Mouse (Mus musculus) embryonic facial prominence, embryonic 11.5 days (tissue): ENCODE measurements at regions not wholly inside any gene's neighbourhood (a gene's known extent, or its start where the extent isn't known, plus 50 kb on each side); places are given as distances from the start of the nearest gene placed in this dataset.

Experiments
- ATAC-seq: fragments of 200-750 bp; cut with Nextera tagmentation; replicated peaks from 2 replicates; pipeline ENCODE4 v1.8.0; 2017; ENCODE audit warnings: low read depth; ENCODE audit not compliant: insufficient number of reproducible peaks, low FRiP score, low TSS enrichment
- DNase-seq: peaks from one replicate; pipeline ENCODE4 v3.0.0-alpha.2; 2015; ENCODE audit warnings: low spot score
- H3K27ac ChIP-seq: fragments of 300-500 bp; sonication (generic); replicated peaks from 2 replicates; pipeline ENCODE4 v1.5.1; 2014; ENCODE audit warnings: mild to moderate bottlenecking, low read depth, low read length, control low read depth
- H3K27me3 ChIP-seq: fragments of 300-500 bp; sonication (generic); 2 replicates; pipeline ENCODE4 v1.6.1; 2014; ENCODE audit warnings: mild to moderate bottlenecking, low read length, moderate library complexity, mixed read lengths; ENCODE audit not compliant: control insufficient read depth, insufficient read depth
- H3K36me3 ChIP-seq: fragments of 300-500 bp; sonication (generic); replicated peaks from 2 replicates; pipeline ENCODE4 v1.6.1; 2014; ENCODE audit warnings: low read depth, mild to moderate bottlenecking, low read length, moderate library complexity, mixed read lengths; ENCODE audit not compliant: control insufficient read depth, insufficient read depth
- H3K4me1 ChIP-seq: fragments of 300-500 bp; sonication (generic); 2 replicates; pipeline ENCODE4 v1.6.1; 2014; ENCODE audit warnings: low read length, mixed read lengths; ENCODE audit not compliant: control insufficient read depth, insufficient read depth
- H3K4me2 ChIP-seq: fragments of 300-500 bp; sonication (generic); 2 replicates; pipeline ENCODE4 v1.6.1; 2014; ENCODE audit warnings: low read depth, mild to moderate bottlenecking, control low read depth, low read length, moderate library complexity
- H3K4me3 ChIP-seq: fragments of 300-500 bp; sonication (generic); 2 replicates; pipeline ENCODE4 v1.5.1; 2014; ENCODE audit warnings: low read depth, low read length, control low read depth
- H3K9ac ChIP-seq: fragments of 300-500 bp; sonication (generic); replicated peaks from 2 replicates; pipeline ENCODE4 v1.6.1; 2014; ENCODE audit warnings: mild to moderate bottlenecking, control low read depth, low read length
- H3K9me3 ChIP-seq: fragments of 300-500 bp; sonication (generic); replicated peaks from 2 replicates; pipeline ENCODE4 v1.6.1; 2016; ENCODE audit warnings: mild to moderate bottlenecking, low read length, inconsistent platforms, mixed read lengths; ENCODE audit not compliant: control insufficient read depth
- WGBS: fragments of 180-500 bp; shearing (Covaris S2); extraction: QIAGEN DNeasy Blood & Tissue Kit; methylation state at CpG from one replicate; pipeline ENCODE4 v1.1.7; 2014; 5-methylcytosine and 5-hydroxymethylcytosine counted together

GRCm38 (mm10) chr10:99564605-99565004 is 194.9 kb downstream of the Csl start:
- no peaks in the 10 kb centered on the region for H3K9me3 ChIP-seq
- H3K4me3 ChIP-seq: no peak overlapping the region
- H3K4me2 ChIP-seq: no peak overlapping the region
- no peaks in the 10 kb centered on the region for H3K27me3 ChIP-seq
- H3K36me3 ChIP-seq: no peaks in the 10 kb centered on the region
- 83% methylated on average over 4 of the region's 4 CpGs for WGBS
- DNase-seq (no peak), ATAC-seq (no peak)
- no peaks in the 10 kb centered on the region for H3K4me1 ChIP-seq
- no peak overlapping the region for H3K27ac ChIP-seq
- no peak overlapping the region for H3K9ac ChIP-seq

GRCm38 (mm10) chr10:99568424-99568823 is 191.0 kb downstream of the Csl start:
- no peak for ATAC-seq
- no peaks in the 10 kb centered on the region for H3K9me3 ChIP-seq
- WGBS: 86% methylated on average over 5 of the region's 5 CpGs

DNA sequence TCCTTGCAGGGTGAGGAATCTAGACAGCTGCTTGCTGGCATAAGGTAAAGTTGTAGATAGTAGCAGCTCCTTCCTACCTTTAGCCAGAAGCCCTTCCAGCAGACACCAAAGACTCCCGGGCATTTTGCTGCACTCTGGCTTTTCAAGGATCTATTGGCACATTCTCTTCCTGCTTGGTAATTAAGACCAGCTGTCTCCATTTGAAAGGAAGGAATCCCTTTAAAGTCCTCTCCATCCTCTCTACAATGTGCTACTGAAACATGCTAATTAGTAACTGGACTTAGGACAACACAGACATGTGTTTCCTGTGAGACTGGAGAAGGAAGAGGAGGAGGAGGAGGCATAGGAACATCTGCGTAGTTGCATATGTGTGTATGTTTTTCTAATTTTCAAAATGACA is 189.3 kb downstream of the Csl start:
- H3K27me3 ChIP-seq: no peaks in the 10 kb centered on the region
- H3K9me3 ChIP-seq: no peaks in the 10 kb centered on the region
- no peaks in the 10 kb centered on the region for H3K36me3 ChIP-seq
- DNase-seq: peak; percentile 69
- WGBS: 9% methylated on average over 2 of the region's 2 CpGs
- no peak for ATAC-seq
- no peak overlapping the region for H3K9ac ChIP-seq
- H3K27ac ChIP-seq: no peak overlapping the region
- 0 out of 2 replicates have a peak, but pooled peaks cover 3% of the 10 kb centered on the region for H3K4me1 ChIP-seq
- no peak overlapping the region for H3K4me3 ChIP-seq
- no peak overlapping the region for H3K4me2 ChIP-seq

More at GRCm38 (mm10) chr10:99568424-99568823, 191.0 kb downstream of the Csl start:
- Histone ChIP-seq H3K36me3 (no peaks in the 10 kb centered on the region), H3K4me3 (no peak overlapping the region), H3K27me3 (no peaks in the 10 kb centered on the region), H3K9ac (no peak overlapping the region), H3K4me1 (0 out of 2 replicates have a peak, but pooled peaks cover 3% of the 10 kb centered on the region), H3K4me2 (no peak overlapping the region), H3K27ac (no peak overlapping the region)
- no peak for DNase-seq

DNA sequence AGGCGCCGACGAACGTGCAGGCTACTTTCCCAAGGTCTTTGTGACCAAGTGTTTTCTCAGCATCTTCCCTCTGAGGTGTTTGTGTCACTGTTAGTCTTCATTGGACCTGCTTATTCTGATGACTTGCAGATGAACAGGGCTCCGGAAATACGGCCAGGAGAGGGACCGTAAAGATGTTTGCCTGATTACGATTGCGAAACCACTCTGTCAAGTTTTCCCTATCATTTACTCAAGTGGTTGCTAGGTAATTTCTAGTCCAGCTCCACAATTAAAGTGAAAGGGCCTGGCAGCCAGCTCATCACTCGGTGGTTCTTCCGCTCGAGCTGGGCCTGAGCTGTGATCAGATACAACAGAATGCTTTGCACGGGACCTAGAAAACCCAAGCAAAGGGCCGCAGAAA is 185.5 kb downstream of the Csl start:
- Histone ChIP-seq H3K27me3 (no peaks in the 10 kb centered on the region), H3K4me1 (0 out of 2 replicates have a peak, but pooled peaks cover 3% of the 10 kb centered on the region), H3K4me2 (no peak overlapping the region), H3K36me3 (no peaks in the 10 kb centered on the region), H3K4me3 (no peak overlapping the region), H3K9ac (no peak overlapping the region), H3K27ac (no peak overlapping the region), H3K9me3 (no peaks in the 10 kb centered on the region)
- no peak for ATAC-seq
- DNase-seq: no peak
- WGBS: 77% methylated on average over 14 of the region's 14 CpGs

DNA sequence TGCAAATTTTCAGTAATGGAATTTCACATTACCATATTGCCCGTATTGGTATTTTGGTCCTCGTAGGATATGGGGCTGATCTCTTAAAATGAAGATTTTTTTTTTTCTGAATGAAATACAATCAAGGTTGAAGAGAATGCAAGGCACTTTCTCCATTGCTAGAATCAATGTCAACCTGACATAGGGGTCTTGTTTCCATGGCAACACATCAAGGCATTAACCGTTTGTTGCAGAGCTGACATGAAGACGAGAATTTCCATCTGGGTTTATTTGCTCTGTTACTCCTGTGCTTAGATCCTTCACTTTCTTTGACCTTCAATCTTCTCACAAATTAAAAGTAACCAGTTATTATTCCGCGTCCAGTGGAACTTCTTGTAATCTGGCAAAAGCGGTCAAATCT is 184.2 kb downstream of the Csl start:
- Histone ChIP-seq H3K9me3 (no peaks in the 10 kb centered on the region), H3K4me2 (no peak overlapping the region), H3K36me3 (no peaks in the 10 kb centered on the region), H3K4me1 (0 out of 2 replicates have a peak, but pooled peaks cover 3% of the 10 kb centered on the region), H3K27me3 (no peaks in the 10 kb centered on the region), H3K4me3 (no peak overlapping the region), H3K9ac (no peak overlapping the region), H3K27ac (no peak overlapping the region)
- ATAC-seq (no peak), DNase-seq (peak; percentile 60)
- 64% methylated on average over 7 of the region's 7 CpGs for WGBS

DNA sequence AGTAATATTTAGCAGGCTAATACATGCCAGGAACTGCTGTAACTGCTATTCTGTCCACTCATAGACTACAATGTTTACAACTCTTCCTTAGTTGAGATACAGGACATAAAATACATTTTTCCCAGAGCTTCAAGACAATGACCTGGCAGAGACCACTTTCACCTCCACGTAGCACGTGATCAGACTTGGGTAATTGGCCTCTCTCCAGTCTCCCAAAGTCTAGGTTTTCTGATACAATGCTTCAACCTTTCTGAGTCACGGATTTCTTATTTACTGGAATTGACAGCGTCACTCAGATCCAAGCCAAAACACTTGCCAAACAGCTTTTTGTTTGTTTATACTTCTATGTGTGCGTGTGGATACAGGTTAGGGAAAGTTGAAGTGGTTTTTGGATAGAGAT is 183.2 kb downstream of the Csl start:
- no peak overlapping the region for H3K4me3 ChIP-seq
- WGBS: 68% methylated on average over 5 of the region's 5 CpGs
- H3K27me3 ChIP-seq: no peaks in the 10 kb centered on the region
- H3K9ac ChIP-seq: no peak overlapping the region
- H3K27ac ChIP-seq: no peak overlapping the region
- H3K4me1 ChIP-seq: no peaks in the 10 kb centered on the region
- DNase-seq (no peak), ATAC-seq (no peak)
- H3K9me3 ChIP-seq: no peaks in the 10 kb centered on the region
- H3K4me2 ChIP-seq: no peak overlapping the region
- H3K36me3 ChIP-seq: no peaks in the 10 kb centered on the region

DNA sequence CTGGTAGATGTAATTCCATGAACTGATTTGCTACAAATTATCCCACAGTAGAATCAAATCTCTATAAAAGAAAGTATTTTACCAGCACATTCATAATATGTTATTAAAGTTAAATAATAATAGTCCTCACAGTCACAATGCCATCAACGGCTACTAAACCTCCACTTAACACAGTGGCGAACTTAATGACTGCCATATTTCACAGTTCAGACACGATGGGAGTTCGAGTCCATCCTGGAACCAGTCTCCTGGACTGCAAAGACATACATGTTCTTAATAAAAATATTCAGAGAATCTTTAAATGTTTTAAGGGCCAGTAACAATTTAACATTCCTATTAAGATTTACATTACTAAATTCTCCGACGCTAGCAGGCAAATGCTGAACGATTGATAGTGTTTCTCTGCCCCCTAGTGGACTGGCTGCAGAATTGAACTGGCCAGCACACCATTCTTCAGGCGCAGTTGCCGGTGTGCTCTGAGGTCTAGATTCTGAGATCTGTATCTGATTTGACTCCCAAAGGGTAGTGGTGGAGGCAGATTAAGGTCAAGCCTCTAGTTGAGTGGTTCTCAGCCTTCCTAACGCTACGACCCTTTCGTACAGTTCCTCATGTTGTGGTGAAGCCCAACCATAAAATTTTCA is 182.3 kb downstream of the Csl start:
- H3K4me3 ChIP-seq: no peak overlapping the region
- no peaks in the 10 kb centered on the region for H3K4me1 ChIP-seq
- no peaks in the 10 kb centered on the region for H3K9me3 ChIP-seq
- no peak overlapping the region for H3K27ac ChIP-seq
- H3K27me3 ChIP-seq: no peaks in the 10 kb centered on the region
- 23% methylated on average over 12 of the region's 12 CpGs for WGBS
- H3K36me3 ChIP-seq: no peaks in the 10 kb centered on the region
- no peak overlapping the region for H3K4me2 ChIP-seq
- ATAC-seq (no peak), DNase-seq (peak; percentile 86)
- H3K9ac ChIP-seq: no peak overlapping the region

- no peak for ATAC-seq
- no peak overlapping the region for H3K4me2 ChIP-seq
- DNase-seq: no peak
- no peak overlapping the region for H3K27ac ChIP-seq
- no peak overlapping the region for H3K4me3 ChIP-seq
- no peaks in the 10 kb centered on the region for H3K36me3 ChIP-seq
- no peaks in the 10 kb centered on the region for H3K9me3 ChIP-seq
- 51% methylated on average over 4 of the region's 4 CpGs for WGBS
- H3K27me3 ChIP-seq: no peaks in the 10 kb centered on the region
- no peaks in the 10 kb centered on the region for H3K4me1 ChIP-seq
- no peak overlapping the region for H3K9ac ChIP-seq
Measured at GRCm38 (mm10) chr10:99578366-99578765, 181.1 kb downstream of the Csl start.
